Mouse (Mus musculus): ENCODE results near the gene Tbc1d14. TPM values are rescaled to one million over a fixed set of nuclear protein-coding genes. Genes with fewer than 3 reads are reported as not detected.

Tbc1d14 gene
- polyA plus RNA-seq, 2 experiments from 2014 or later = 52.2 to 57.6 TPM

- no peak for ATAC-seq
These were observed 87.4 kb downstream of the Tbc1d14 start for GRCm38 (mm10) chr5:36505643-36506042.

GRCm38 (mm10) chr5:36505235-36505634, 87.8 kb downstream of the Tbc1d14 start:
- ATAC-seq = no peak

GRCm38 (mm10) chr5:36494709-36495108, 98.4 kb downstream of the Tbc1d14 start:
- ATAC-seq = no peak

- no peak for ATAC-seq
These were observed 99.2 kb downstream of the Tbc1d14 start for GRCm38 (mm10) chr5:36493919-36494318.

DNA sequence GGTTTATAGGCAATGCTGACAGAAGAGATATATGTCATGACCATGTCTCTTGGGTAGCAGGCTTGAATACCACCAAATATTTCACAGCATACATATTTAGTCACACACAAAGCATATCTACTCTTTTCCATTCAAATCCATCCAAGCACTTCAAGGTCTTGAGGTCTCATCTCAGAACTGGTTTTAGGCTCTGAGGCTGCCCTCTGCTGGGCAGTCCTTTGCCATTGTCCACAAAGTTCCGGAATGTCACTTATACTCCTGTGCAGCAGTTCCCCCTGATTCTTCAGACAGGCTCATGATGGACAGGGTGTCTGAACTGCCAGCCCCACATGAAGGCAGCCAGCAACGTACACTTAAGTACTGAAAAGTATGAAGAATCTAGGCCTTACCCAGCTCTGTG, 103.9 kb downstream of the Tbc1d14 start:
- ATAC-seq = no peak

- ATAC-seq = no peak
These were observed 107.8 kb downstream of the Tbc1d14 start for GRCm38 (mm10) chr5:36485306-36485705.

GRCm38 (mm10) chr5:36484171-36484990, 108.7 kb downstream of the Tbc1d14 start, which contains the start of the genes Tada2b and Ccdc96:
Gene Tada2b (minus strand): TSS chr5:36484285.
Gene Ccdc96 (plus strand): TSS chr5:36484588.
- peak; percentile 95 for ATAC-seq

DNA sequence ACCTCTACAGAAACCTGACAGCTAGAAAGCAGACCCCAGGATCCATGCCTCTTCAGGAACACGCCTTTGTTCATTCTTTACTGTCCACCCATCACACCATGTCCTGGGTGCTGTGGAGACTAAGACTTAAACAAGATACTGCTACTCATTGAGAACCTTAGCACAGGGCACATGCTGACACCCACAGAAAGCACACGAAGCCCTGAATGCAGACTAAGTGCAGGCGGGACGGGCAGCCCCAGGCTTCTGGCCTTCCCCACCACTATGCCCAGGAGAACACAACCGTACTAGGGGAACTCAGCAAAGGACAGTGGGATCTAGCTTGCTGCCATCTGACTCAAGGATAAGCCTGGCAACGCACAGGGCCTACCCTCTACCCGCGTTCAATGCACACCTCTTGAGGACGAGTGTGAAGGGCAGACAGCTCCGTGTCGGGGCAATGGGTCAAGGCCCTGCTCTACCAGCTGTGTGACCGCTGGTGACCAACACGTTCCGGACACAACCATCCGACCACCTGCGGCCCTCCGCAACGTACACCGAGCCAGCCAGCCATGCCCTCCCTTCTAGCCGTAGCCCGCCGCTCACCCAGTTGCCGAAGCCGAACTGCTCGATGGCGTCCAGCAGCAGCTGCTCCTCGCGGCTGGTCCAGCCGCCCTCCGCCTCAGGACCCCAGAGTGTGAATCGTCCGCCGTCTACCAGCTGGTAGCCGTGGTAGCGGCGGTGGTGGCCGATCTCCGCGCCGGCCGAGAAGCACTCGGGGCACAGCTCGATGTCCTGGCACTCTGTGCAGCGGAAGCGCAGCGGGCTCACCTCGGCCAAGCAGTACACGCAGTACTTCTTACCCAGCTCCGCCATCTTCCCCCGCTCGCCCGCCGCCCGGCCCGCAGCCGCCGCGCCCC, 109.6 kb downstream of the Tbc1d14 start:
- peak; percentile 38 for ATAC-seq

- ATAC-seq = no peak
These were observed 112.0 kb downstream of the Tbc1d14 start for GRCm38 (mm10) chr5:36481114-36481513.

- ATAC-seq = no peak
These were observed 112.7 kb downstream of the Tbc1d14 start for GRCm38 (mm10) chr5:36480398-36480797.

DNA sequence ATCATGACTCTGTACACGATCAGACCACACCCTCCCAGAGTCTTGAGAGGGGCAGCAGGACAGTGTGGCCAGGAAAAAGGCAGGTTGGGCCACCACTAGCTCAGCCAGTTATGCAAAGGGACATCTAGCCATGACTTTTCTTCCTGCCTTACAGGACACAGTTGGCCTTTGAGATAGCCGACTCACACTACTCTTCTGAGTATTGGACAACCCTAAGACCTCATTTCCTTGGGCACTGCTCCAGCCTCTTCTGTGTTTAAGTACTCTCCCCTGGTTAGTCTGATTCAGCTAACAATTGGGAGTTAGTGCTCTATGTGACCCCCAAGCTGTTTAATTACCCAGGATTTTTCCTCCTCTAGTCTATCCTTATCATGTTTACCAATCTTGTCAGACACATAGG, 113.3 kb downstream of the Tbc1d14 start:
- no peak for ATAC-seq

- ATAC-seq = no peak
These were observed 114.3 kb downstream of the Tbc1d14 start for GRCm38 (mm10) chr5:36478540-36479420.

DNA sequence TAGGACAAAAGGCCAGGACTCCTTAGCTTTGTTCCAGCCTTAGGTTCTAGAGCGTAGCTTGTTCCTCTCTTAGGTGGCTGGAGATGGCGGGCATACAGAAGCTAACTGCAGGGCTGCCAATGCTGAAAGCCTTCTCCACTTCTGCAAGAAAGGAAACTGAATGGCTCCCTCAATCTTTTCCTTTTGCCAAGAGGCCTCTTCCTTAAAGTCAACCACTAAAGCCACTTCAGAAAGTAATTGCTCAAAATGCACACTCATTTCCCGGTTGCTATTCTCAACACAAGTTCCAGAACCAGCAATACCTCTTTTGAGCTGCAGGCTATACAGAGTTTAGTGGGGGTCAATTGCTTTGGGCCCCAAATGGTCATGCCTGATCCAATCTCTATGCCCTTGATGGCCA, 115.6 kb downstream of the Tbc1d14 start:
- ATAC-seq = no peak

DNA sequence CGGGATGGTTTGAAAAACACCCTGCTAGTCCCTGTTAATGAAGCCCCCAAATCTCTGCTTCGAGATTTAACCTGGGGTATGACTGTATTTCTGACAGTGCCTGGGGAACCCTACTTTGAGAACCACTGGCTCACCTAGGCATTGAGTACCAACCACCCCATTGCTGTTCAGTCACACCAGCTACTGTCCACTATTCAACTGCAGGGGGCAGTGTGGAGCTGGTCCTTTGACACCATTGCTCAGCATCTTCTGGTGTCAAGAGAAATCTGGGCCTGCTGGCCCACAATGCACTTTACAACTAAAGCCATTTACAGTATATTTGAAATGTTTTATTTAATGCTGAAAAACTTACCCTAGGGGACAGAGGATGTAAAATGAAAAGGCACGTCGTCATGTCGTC, 118.8 kb downstream of the Tbc1d14 start:
- peak; percentile 65 for ATAC-seq

DNA sequence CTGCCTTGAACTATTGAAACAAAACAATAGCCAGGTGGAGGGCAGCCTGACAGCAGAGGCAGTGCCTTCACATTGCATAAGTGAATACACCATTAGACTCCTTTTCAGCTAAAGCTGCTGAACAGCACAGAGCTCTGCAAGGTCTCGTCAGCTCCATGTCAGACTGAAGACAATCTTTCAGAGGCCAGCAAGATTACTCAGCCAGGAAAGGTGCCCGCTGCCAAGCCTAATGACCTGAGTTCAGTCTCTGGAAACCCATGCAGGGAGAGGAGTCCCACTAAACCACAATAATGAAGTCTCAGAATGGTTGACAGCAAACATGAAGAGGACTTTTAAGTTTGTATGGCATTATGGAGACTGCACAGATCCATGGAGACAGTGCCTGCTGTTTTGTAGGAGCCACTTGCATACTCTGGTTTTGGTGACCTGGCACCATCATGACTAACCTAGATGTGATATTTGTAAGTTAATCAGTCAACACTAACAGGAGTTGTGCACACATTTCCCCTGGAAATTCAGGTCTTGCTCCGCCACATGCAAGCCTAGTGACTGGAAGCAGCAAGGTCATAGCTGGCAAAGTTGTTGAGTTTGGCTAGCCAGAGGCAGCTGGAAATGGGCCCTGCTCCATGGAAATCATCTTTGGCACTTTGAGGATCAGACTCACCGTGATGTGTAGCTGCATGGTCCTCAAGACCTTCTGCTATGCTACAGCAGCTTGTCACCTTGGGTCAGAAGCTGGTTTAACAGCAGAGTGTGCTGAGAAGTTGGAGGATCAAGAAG, 120.0 kb downstream of the Tbc1d14 start:
- ATAC-seq = no peak

GRCm38 (mm10) chr5:36471206-36471605, 121.9 kb downstream of the Tbc1d14 start:
- ATAC-seq = no peak

DNA sequence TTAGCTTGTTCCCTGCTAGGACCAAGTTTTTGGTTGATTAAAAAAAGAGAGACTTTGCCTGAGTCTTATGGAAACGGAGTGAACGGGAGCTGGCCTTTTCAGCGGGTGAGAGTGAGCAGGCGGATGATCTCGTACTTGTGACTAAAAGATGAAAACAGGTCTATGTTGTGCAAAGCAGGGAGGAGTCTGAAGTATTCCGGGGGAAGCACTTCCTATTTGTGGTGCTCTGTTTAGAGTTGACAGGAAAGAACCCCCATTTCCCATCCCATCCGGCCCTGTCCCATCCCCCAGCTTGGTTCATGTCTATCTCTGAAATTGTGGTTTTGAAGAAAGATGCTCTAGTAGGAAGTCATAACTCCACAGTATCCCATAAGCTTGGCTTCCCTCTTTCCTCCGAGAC, 127.2 kb downstream of the Tbc1d14 start:
- ATAC-seq = no peak

GRCm38 (mm10) chr5:36464709-36465661, 128.1 kb downstream of the Tbc1d14 start, which contains the start of gene Grpel1:
Gene Grpel1 (plus strand): TSS chr5:36464998.
- ATAC-seq = peak; percentile 91

DNA sequence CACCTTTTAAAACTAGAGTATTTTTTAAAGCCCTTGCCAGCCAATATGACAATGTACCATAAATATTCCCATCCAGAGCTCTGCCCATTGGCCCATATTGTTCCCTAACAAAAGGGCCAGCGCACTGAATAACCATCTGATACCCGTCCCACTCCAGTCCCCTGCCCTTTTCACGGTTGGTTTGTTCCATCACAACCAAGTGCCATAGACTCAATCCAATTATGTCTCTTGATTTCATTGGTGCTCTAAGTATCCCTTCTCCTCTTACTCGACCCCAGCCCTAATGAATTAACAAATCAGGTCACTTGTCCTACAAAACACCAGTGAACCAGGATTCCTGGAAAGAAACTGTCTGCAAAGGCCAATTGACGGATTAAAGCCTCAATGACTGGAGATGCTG, 129.7 kb downstream of the Tbc1d14 start:
- ATAC-seq = no peak

- ATAC-seq = no peak
These were observed 130.3 kb downstream of the Tbc1d14 start for GRCm38 (mm10) chr5:36462810-36463209.
